Mouse (Mus musculus): Measurements from ENCODE around the gene Slc35f4. TPM values are rescaled to one million over a fixed set of nuclear protein-coding genes. Genes with fewer than 3 reads are reported as not detected.

The Slc35f4 gene
- polyA plus RNA-seq, 1 experiment, result not detected

DNA sequence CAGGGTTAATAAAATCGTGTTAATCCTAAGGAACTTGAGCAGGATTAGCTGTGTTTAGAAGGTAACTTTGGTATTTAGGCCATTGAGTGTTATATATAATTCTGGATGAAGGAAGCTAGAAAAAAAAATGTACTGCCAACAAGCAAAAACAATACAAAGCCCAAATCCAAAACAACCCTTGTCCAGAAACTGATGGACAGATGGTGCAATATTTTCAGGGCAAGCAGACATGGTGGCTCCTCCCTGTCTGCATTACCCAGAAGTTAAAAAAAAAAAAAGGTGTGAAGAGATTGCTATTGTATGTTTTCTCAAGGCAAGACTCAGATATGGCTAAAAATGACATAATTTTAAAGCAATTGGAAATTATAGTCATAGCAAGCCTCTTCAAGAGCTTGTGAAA, 217.3 kb downstream of the Slc35f4 start:
- Histone ChIP-seq H3K27me3 (ENCODE audit: control insufficient read depth, insufficient read depth, low read length) (no peaks in the 10 kb centered on the region), H3K4me1 (replicated peaks; ENCODE audit: control insufficient read depth, insufficient read depth, low read length) (no peaks in the 10 kb centered on the region), H3K36me3 (ENCODE audit: control insufficient read depth, insufficient read depth, low read length) (no peaks in the 10 kb centered on the region), H3K4me3 (ENCODE audit: control insufficient read depth, insufficient read depth, low read length) (no peak overlapping the region), H3K27ac (ENCODE audit: control insufficient read depth, insufficient read depth, low read length) (no peak overlapping the region)
- TF ChIP-seq CTCF (IDR thresholded peaks at IDR 0.05; ENCODE audit: borderline replicate concordance, control insufficient read depth, extremely low read depth, insufficient read depth, low read length, poor library complexity) (no peak), POLR2A (IDR thresholded peaks at IDR 0.05; ENCODE audit: control insufficient read depth, extremely low read depth, insufficient read depth, low read length, poor library complexity) (no peak)
- 75% methylated on average over 1 of the region's 1 CpGs for WGBS
- DNase-seq, result no peak

DNA sequence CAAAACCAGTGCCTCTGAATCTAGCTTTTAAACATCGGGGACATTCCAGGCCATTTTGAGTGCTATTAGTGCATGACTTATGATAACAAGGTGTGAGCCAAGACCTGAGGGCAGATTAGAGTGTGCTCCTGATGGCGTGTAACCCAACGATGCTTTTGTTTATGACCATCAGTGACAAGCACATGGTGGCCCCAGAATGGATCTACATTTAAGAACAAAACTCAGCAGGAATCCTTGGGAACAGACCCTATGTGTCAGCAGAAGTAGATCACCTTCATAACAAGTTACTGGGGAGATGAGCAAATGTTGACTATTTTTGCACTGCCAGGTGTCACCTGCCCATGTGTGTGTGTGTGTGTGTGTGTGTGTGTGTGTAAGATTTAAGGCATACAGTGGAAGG, 218.0 kb downstream of the Slc35f4 start:
- Histone ChIP-seq H3K4me1 (replicated peaks; ENCODE audit: control insufficient read depth, insufficient read depth, low read length) (no peaks in the 10 kb centered on the region), H3K27ac (ENCODE audit: control insufficient read depth, insufficient read depth, low read length) (no peak overlapping the region), H3K4me3 (ENCODE audit: control insufficient read depth, insufficient read depth, low read length) (no peak overlapping the region), H3K27me3 (ENCODE audit: control insufficient read depth, insufficient read depth, low read length) (no peaks in the 10 kb centered on the region), H3K36me3 (ENCODE audit: control insufficient read depth, insufficient read depth, low read length) (no peaks in the 10 kb centered on the region)
- DNase-seq, result no peak
- 92% methylated on average over 3 of the region's 3 CpGs for WGBS
- TF ChIP-seq POLR2A (IDR thresholded peaks at IDR 0.05; ENCODE audit: control insufficient read depth, extremely low read depth, insufficient read depth, low read length, poor library complexity) (no peak), CTCF (IDR thresholded peaks at IDR 0.05; ENCODE audit: borderline replicate concordance, control insufficient read depth, extremely low read depth, insufficient read depth, low read length, poor library complexity) (no peak)

DNA sequence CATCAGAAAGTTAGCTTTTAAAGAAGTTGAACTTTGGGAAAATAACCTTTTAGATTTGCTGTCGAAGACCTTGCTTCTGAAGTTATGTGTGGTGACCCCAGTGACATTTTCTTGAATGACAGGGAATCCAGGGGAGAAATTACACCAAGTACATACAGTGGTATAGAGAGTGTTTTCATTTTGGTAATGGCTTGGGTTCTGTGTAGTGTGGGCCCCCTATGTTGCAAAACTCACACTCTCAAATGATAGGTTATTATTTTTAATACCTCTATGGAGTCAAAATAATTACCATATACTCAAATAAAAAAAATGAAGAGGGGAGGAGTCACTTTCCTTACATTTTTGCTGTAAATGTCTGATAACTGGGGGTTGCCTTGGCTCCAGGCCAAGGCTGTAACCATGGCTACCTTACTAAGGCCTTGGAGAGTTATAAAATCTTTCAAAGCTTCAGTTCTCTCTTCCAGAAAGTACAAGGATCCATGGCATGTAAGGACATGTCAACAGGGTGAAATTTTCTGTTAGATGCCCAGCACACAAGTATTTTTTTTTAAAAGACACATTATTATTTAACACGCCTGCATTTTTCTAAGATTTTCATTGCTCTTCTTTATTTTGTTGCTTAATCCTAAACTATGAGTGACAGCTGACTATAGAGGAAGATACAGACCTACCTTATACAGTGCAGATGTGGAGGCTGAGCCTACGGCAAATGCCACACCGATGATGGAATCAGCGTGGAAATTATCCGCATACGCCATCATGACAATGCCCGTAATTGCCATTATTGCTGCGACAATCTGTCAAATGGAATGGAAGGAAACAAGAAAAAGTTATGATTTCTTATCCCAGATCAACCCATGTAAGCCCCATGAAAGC, 220.1 kb downstream of the Slc35f4 start:
- H3K4me3 ChIP-seq (ENCODE audit: control insufficient read depth, insufficient read depth, low read length), result no peak overlapping the region
- WGBS, result 95% methylated on average over 9 of the region's 9 CpGs

DNA sequence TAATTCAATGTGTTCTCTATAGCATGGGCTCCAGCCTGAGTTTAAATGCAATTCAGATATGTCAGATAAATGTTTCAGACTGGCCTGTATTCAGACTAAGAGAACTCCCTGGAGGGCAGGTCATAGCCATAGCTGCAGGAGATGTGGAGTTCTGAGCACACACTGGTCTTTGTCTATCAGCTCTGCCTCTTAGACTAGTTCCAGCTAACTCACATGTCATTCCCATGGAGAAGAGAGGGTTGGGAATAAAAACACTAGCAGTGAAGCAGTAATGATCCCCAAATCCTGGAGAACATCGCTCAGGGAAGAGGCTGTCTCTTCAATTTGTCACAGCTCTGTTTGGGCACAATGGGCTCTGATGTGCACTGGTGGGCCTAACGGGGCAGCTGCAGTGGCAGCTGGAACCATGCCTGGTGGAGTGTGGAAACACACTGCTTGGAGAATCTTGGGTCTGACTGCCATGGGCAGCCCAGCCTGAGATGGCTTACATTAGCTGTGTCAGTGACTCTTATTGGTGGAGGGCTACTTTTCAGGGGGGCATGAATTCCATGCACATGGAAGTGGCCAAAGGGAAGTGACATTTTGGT, 223.5 kb downstream of the Slc35f4 start:
- Histone ChIP-seq H3K27me3 (ENCODE audit: control insufficient read depth, insufficient read depth, low read length) (no peaks in the 10 kb centered on the region), H3K4me3 (ENCODE audit: control insufficient read depth, insufficient read depth, low read length) (no peak overlapping the region), H3K36me3 (ENCODE audit: control insufficient read depth, insufficient read depth, low read length) (no peaks in the 10 kb centered on the region), H3K4me1 (replicated peaks; ENCODE audit: control insufficient read depth, insufficient read depth, low read length) (no peaks in the 10 kb centered on the region), H3K27ac (ENCODE audit: control insufficient read depth, insufficient read depth, low read length) (no peak overlapping the region)
- 88% methylated on average over 2 of the region's 2 CpGs for WGBS
- no peak for TF ChIP-seq CTCF (IDR thresholded peaks at IDR 0.05; ENCODE audit: borderline replicate concordance, control insufficient read depth, extremely low read depth, insufficient read depth, low read length, poor library complexity)
- no peak for TF ChIP-seq POLR2A (IDR thresholded peaks at IDR 0.05; ENCODE audit: control insufficient read depth, extremely low read depth, insufficient read depth, low read length, poor library complexity)
- DNase-seq, result no peak

More for the DNA sequence above, 220.1 kb downstream of the Slc35f4 start:
- H3K27ac ChIP-seq (ENCODE audit: control insufficient read depth, insufficient read depth, low read length), result no peak overlapping the region
- no peaks in the 10 kb centered on the region for H3K27me3 ChIP-seq (ENCODE audit: control insufficient read depth, insufficient read depth, low read length)
- no peaks in the 10 kb centered on the region for H3K36me3 ChIP-seq (ENCODE audit: control insufficient read depth, insufficient read depth, low read length)
- DNase-seq, result no peak
- TF ChIP-seq POLR2A (IDR thresholded peaks at IDR 0.05; ENCODE audit: control insufficient read depth, extremely low read depth, insufficient read depth, low read length, poor library complexity), result no peak
- no peaks in the 10 kb centered on the region for H3K4me1 ChIP-seq (replicated peaks; ENCODE audit: control insufficient read depth, insufficient read depth, low read length)

DNA sequence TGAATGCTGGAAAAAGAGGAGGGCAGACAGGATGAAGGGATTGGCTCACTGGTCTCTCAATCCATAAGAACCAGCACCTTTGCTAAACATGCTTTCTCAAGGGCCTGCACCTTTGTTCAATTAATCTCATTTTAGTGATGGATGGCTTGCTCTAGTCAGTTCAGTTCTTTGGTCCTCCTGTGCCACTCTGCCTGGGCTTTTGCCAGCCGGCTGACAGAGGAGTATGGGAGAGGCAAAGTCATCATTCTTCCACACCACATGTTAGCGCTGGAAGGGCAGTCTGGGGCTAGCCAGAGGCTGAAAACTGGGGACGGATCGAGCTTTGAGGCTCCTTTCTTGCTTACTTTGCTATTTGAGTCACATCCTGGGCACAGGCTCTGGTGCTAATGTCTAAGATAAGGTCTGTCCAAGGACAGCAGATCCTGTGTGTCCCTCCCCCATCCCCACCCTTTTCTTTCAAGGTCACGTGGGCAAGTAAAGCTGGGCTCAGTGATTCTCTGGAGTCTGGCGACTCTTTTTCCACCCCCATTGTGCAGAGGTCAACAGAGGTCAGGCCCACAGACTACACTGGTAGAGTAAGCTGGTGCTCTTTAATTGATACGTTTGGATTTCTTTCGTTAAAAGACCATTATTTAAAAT, 224.7 kb downstream of the Slc35f4 start:
- Histone ChIP-seq H3K4me1 (replicated peaks; ENCODE audit: control insufficient read depth, insufficient read depth, low read length) (no peaks in the 10 kb centered on the region), H3K4me3 (ENCODE audit: control insufficient read depth, insufficient read depth, low read length) (no peak overlapping the region), H3K36me3 (ENCODE audit: control insufficient read depth, insufficient read depth, low read length) (no peaks in the 10 kb centered on the region), H3K27ac (ENCODE audit: control insufficient read depth, insufficient read depth, low read length) (no peak overlapping the region), H3K27me3 (ENCODE audit: control insufficient read depth, insufficient read depth, low read length) (no peaks in the 10 kb centered on the region)
- DNase-seq, result no peak
- 86% methylated on average over 8 of the region's 8 CpGs for WGBS
- no peak for TF ChIP-seq POLR2A (IDR thresholded peaks at IDR 0.05; ENCODE audit: control insufficient read depth, extremely low read depth, insufficient read depth, low read length, poor library complexity)
- no peak for TF ChIP-seq CTCF (IDR thresholded peaks at IDR 0.05; ENCODE audit: borderline replicate concordance, control insufficient read depth, extremely low read depth, insufficient read depth, low read length, poor library complexity)

DNA sequence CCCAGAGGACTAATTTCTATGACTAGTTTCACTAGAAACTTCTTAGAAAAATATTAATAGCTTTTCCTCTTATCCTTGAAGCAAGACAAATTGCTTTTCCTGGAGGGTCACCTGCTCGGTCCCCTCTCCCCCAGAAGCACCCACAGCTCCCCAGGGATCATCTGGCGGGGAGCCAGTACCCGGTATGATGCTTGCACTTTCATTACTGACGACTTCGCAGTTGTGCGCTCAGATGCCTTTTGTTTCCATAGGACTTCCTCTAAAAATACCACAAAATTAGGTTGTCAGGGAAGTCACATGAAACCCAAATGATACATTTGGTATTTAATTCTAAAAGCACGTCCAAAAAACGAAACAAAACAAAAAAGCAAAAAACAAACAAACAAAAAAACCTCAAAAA, 225.5 kb downstream of the Slc35f4 start:
- 37% methylated on average over 8 of the region's 8 CpGs for WGBS
- DNase-seq, result no peak
- Histone ChIP-seq H3K4me1 (replicated peaks; ENCODE audit: control insufficient read depth, insufficient read depth, low read length) (no peaks in the 10 kb centered on the region), H3K27me3 (ENCODE audit: control insufficient read depth, insufficient read depth, low read length) (no peaks in the 10 kb centered on the region), H3K4me3 (ENCODE audit: control insufficient read depth, insufficient read depth, low read length) (no peak overlapping the region), H3K27ac (ENCODE audit: control insufficient read depth, insufficient read depth, low read length) (no peak overlapping the region), H3K36me3 (ENCODE audit: control insufficient read depth, insufficient read depth, low read length) (no peaks in the 10 kb centered on the region)
- no peak for TF ChIP-seq POLR2A (IDR thresholded peaks at IDR 0.05; ENCODE audit: control insufficient read depth, extremely low read depth, insufficient read depth, low read length, poor library complexity)
- no peak for TF ChIP-seq CTCF (IDR thresholded peaks at IDR 0.05; ENCODE audit: borderline replicate concordance, control insufficient read depth, extremely low read depth, insufficient read depth, low read length, poor library complexity)
